Mouse (Mus musculus): Measurements from ENCODE around the gene Creb3l2. TPM values are rescaled to one million over a fixed set of nuclear protein-coding genes. Genes with fewer than 3 reads are reported as not detected.

Creb3l2 gene
- polyA plus RNA-seq, 1 experiment from 2014 or later, result 12.5 TPM

DNA sequence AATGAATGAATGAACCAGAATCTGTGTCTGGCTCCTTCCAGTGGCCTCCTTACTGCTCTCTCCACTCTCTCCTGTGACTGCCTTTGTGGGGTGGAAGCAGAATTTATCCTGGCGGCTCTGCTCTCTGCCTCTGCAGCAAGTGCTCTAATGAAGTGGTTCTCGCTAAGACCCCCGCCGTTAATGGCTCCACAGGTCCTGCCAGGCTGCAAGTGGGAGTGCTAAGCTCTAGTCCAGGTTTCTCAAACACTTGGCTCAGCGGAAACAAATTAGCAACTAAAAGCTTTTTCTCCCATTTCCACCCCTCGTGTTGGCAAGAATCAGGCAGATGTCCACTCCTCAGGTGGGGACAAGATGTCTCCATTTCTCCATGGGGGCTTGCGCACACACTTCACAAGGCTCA is 113.3 kb downstream of the Creb3l2 start:
- Histone ChIP-seq H3K4me3 (no peak overlapping the region), H3K9me3 (no peaks in the 10 kb centered on the region), H3K27ac (replicated peaks) (no peak overlapping the region), H3K36me3 (replicated peaks) (peaks cover 26% of the 10 kb centered on the region), H3K27me3 (replicated peaks; ENCODE audit: low read depth, poor library complexity, severe bottlenecking) (no peaks in the 10 kb centered on the region), H3K4me1 (peaks cover 7% of the 10 kb centered on the region; the same call in 1 of the 2 replicates)
- no peak for DNase-seq (ENCODE audit: low spot score)
- 51% methylated on average over 7 of the region's 7 CpGs for WGBS

- 59% methylated on average over 6 of the region's 6 CpGs for WGBS
- Histone ChIP-seq H3K36me3 (replicated peaks) (peaks cover 15% of the 10 kb centered on the region), H3K9me3 (no peaks in the 10 kb centered on the region), H3K27me3 (replicated peaks; ENCODE audit: low read depth, poor library complexity, severe bottlenecking) (no peaks in the 10 kb centered on the region), H3K4me3 (no peak overlapping the region), H3K27ac (replicated peaks) (peak overlapping the region; percentile 15; the same call in 1 of the 2 replicates), H3K4me1 (peaks cover 7% of the 10 kb centered on the region; the same call in 1 of the 2 replicates)
- DNase-seq (ENCODE audit: low spot score), result no peak
Observed at GRCm38 (mm10) chr6:37327519-37327918, 114.4 kb downstream of the Creb3l2 start.

DNA sequence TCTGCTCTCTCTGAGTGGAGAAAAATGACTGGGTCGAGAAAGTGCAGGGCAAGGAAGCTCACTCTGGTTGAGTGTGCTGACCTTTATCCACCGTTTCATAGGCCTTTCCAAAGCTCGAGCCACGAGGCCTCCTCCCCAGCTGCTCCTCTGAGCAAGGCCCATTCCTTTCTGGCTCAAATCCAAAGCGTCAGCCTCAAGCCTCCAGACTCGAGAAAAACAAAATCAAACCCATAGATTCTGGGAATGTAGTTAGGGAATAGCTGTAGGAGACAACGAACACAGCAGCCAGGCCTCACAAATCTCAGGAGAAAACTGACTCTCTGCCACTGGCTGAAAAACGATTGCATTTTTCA is 115.4 kb downstream of the Creb3l2 start:
- no peaks in the 10 kb centered on the region for H3K27me3 ChIP-seq (replicated peaks; ENCODE audit: low read depth, poor library complexity, severe bottlenecking)
- no peaks in the 10 kb centered on the region for H3K9me3 ChIP-seq
- peaks cover 5% of the 10 kb centered on the region for H3K36me3 ChIP-seq (replicated peaks)
- 67% methylated on average over 8 of the region's 8 CpGs for WGBS
- H3K27ac ChIP-seq (replicated peaks), result no peak overlapping the region
- H3K4me3 ChIP-seq, result no peak overlapping the region
- no peak for DNase-seq (ENCODE audit: low spot score)
- peaks cover 7% of the 10 kb centered on the region; the same call in 1 of the 2 replicates for H3K4me1 ChIP-seq

DNA sequence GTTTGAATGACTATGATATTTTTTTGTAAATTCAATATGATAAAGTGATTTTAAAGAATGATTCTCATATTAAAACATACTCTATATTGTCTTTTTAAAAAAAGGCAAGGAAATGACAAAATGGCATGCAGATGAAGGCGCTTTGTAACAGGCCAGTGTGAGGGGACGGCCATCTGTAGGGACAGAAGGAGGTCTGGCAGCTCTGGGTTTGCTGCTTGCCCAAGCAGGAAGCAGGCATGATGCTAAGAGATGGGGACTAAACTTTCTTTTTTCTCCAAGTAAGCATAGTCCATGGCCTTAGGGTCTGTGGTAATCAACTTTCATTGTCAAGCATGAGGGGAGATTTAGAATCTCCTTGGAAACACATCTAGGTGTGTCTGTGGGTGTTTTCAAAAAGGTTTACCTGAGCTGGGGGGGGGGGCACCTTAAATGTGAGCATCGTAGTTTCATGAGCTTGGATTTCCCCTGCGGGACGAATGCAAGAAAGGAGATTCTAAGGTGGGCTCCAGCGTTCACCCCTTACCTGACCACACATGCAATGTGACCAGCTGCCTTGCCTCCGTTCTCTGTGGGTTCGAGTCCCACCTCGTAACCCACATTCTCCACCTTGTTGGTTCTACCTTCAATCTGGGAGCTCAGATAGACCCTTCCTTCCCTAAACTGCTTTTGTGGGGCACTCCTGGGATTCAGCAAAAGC is 115.9 kb downstream of the Creb3l2 start:
- Histone ChIP-seq H3K4me1 (peaks cover 7% of the 10 kb centered on the region; the same call in 1 of the 2 replicates), H3K27me3 (replicated peaks; ENCODE audit: low read depth, poor library complexity, severe bottlenecking) (no peaks in the 10 kb centered on the region), H3K9me3 (no peaks in the 10 kb centered on the region), H3K4me3 (no peak overlapping the region), H3K36me3 (replicated peaks) (peaks cover under 1% of the 10 kb centered on the region; the same call in 1 of the 2 replicates), H3K27ac (replicated peaks) (no peak overlapping the region)
- DNase-seq (ENCODE audit: low spot score), result no peak
- WGBS, result 94% methylated on average over 9 of the region's 9 CpGs

DNA sequence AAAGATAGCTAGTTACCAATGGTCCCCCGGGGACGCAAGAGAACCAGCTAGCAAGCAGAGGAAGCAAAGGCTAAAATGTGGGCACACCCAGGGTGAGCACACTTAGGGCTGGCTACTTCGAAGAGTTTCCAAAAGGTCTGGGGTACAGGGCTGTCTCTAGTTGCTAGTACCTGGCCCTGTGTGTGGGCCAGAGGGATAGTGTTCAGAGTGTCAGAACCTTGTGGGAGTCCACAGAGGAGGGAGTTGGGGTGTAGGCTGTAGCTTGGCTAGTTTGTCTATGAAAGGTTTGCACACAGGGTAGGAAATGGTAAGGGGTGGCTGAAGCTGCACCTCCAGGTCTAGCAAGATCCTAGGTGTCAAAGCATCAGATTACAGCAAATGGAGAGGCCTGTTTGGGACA is 116.9 kb downstream of the Creb3l2 start:
- peaks cover 1% of the 10 kb centered on the region; the same call in 1 of the 2 replicates for H3K4me1 ChIP-seq
- H3K27me3 ChIP-seq (replicated peaks; ENCODE audit: low read depth, poor library complexity, severe bottlenecking), result no peaks in the 10 kb centered on the region
- no peaks in the 10 kb centered on the region for H3K9me3 ChIP-seq
- no peaks in the 10 kb centered on the region for H3K36me3 ChIP-seq (replicated peaks)
- no peak for DNase-seq (ENCODE audit: low spot score)
- 84% methylated on average over 3 of the region's 3 CpGs for WGBS
- H3K27ac ChIP-seq (replicated peaks), result no peak overlapping the region
- H3K4me3 ChIP-seq, result no peak overlapping the region

DNA sequence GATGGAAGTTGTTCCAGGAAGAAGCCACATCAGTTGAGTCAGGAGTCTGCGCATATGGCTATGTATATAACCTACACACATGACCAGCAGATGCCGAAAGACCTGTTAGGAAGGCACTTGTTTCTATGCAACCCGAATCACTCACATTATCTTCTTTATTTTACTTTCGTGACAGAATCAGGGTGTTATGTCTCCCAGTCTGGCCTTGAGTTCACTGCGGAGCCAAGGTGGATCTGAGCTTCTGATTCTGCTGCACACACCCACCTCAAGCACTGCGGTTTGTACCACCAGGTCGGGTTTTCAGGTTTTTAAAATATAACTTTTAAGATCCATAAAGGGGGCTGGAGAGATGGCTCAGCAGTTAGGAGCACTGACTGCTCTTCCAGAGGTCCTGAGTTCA is 119.3 kb downstream of the Creb3l2 start:
- H3K27me3 ChIP-seq (replicated peaks; ENCODE audit: low read depth, poor library complexity, severe bottlenecking), result no peaks in the 10 kb centered on the region
- no peak overlapping the region for H3K4me3 ChIP-seq
- no peak overlapping the region for H3K27ac ChIP-seq (replicated peaks)
- no peak for DNase-seq (ENCODE audit: low spot score)
- no peaks in the 10 kb centered on the region for H3K9me3 ChIP-seq
- H3K36me3 ChIP-seq (replicated peaks), result no peaks in the 10 kb centered on the region
- WGBS, result 92% methylated on average over 7 of the region's 7 CpGs
- H3K4me1 ChIP-seq, result no peaks in the 10 kb centered on the region; the same call in 1 of the 2 replicates

DNA sequence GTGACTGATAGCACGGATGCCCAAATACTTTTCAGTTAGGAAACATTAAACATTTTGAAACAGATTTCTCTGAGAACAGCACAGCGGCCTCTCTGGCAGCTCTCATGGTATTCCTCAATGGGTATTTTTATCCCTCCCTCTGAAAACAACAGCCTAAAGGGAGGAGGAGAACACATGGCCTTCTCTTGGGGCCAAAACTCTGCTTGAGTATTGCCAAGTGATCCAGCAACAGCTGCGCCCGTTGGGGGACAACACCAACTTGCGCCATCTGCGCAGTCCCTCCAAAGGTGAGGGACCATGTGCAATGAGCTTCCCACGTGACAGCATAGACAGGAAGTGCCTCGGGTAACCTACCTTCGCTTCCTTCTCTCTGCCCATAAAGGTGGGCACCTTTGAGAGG is 119.9 kb downstream of the Creb3l2 start:
- DNase-seq (ENCODE audit: low spot score), result no peak
- no peaks in the 10 kb centered on the region for H3K27me3 ChIP-seq (replicated peaks; ENCODE audit: low read depth, poor library complexity, severe bottlenecking)
- H3K4me3 ChIP-seq, result no peak overlapping the region
- no peaks in the 10 kb centered on the region for H3K36me3 ChIP-seq (replicated peaks)
- no peaks in the 10 kb centered on the region for H3K9me3 ChIP-seq
- no peaks in the 10 kb centered on the region for H3K4me1 ChIP-seq
- 93% methylated on average over 9 of the region's 9 CpGs for whole genome bisulfite sequencing
- H3K27ac ChIP-seq (replicated peaks), result no peak overlapping the region

DNA sequence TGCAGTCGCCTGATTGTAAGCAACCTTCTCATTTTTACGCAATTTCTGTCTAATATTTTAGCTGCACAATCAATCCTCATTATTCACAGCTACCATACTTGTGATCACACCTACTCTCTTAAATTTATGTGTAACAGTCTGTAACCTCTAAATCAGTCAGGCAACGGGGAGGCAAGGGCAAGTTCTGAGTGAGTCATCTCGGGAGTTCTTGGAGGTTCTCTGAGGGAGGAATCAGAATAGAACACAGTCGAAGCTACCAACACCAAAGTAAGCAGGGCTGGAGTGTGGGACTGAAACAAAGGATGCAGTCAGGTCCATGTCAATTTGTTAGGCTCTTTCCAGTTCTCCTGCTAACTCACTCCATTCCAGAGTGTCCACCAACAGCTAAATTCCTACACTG is 124.0 kb downstream of the Creb3l2 start:
- WGBS, result 89% methylated on average over 5 of the region's 5 CpGs
- no peaks in the 10 kb centered on the region for H3K27me3 ChIP-seq (replicated peaks; ENCODE audit: low read depth, poor library complexity, severe bottlenecking)

DNA sequence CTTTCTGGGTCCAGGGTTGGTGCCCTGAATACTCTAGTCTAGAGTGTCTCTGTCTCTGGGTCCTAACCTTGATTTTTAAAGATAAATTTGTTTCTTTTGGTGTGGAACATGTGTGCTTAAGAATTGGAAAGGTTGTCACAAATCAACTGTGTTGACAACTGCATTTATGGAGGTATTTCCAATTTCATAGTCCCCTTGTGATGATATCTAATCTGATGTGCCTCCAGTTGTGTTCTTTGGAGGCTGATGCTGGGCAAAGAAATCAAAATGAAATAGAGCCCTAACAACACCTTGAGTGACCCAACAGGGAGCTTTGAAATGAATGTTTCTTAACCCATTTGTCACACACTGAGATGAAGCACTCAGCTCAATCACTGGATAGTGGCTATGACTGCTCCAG is 126.5 kb downstream of the Creb3l2 start:
- H3K27me3 ChIP-seq (replicated peaks; ENCODE audit: low read depth, poor library complexity, severe bottlenecking), result no peaks in the 10 kb centered on the region
- no peaks in the 10 kb centered on the region for H3K36me3 ChIP-seq (replicated peaks)
- no peak overlapping the region for H3K4me3 ChIP-seq
- no peak overlapping the region for H3K27ac ChIP-seq (replicated peaks)
- H3K4me1 ChIP-seq, result no peaks in the 10 kb centered on the region
- no peak for DNase-seq (ENCODE audit: low spot score)
- no peaks in the 10 kb centered on the region for H3K9me3 ChIP-seq

More for the DNA sequence above, 124.0 kb downstream of the Creb3l2 start:
- Histone ChIP-seq H3K9me3 (no peaks in the 10 kb centered on the region), H3K4me1 (no peaks in the 10 kb centered on the region), H3K4me3 (no peak overlapping the region), H3K27ac (replicated peaks) (no peak overlapping the region), H3K36me3 (replicated peaks) (no peaks in the 10 kb centered on the region)
- DNase-seq (ENCODE audit: low spot score), result no peak

GRCm38 (mm10) chr6:37310601-37311000 is 131.3 kb downstream of the Creb3l2 start:
- Histone ChIP-seq H3K9me3 (no peaks in the 10 kb centered on the region), H3K4me1 (no peaks in the 10 kb centered on the region), H3K36me3 (replicated peaks) (no peaks in the 10 kb centered on the region), H3K27me3 (replicated peaks; ENCODE audit: low read depth, poor library complexity, severe bottlenecking) (no peaks in the 10 kb centered on the region), H3K4me3 (no peak overlapping the region), H3K27ac (replicated peaks) (no peak overlapping the region)
- WGBS, result 91% methylated on average over 4 of the region's 4 CpGs
- DNase-seq (ENCODE audit: low spot score), result no peak

GRCm38 (mm10) chr6:37306616-37307015 is 135.3 kb downstream of the Creb3l2 start:
- 86% methylated on average over 1 of the region's 1 CpGs for WGBS
- H3K27me3 ChIP-seq (replicated peaks; ENCODE audit: low read depth, poor library complexity, severe bottlenecking), result peaks cover 22% of the 10 kb centered on the region
- no peaks in the 10 kb centered on the region for H3K4me1 ChIP-seq
- H3K4me3 ChIP-seq, result no peak overlapping the region
- DNase-seq (ENCODE audit: low spot score), result no peak
- no peaks in the 10 kb centered on the region for H3K36me3 ChIP-seq (replicated peaks)
- H3K9me3 ChIP-seq, result no peaks in the 10 kb centered on the region
- H3K27ac ChIP-seq (replicated peaks), result no peak overlapping the region

- Histone ChIP-seq H3K4me3 (peak overlapping the region; percentile 77), H3K4me1 (peaks cover 18% of the 10 kb centered on the region), H3K9me3 (no peaks in the 10 kb centered on the region), H3K27ac (replicated peaks) (no peak overlapping the region), H3K27me3 (replicated peaks; ENCODE audit: low read depth, poor library complexity, severe bottlenecking) (peaks cover 73% of the 10 kb centered on the region), H3K36me3 (replicated peaks) (no peaks in the 10 kb centered on the region)
- WGBS, result 5% methylated on average over 13 of the region's 13 CpGs
- DNase-seq (ENCODE audit: low spot score), result peak; percentile 29
Observed at GRCm38 (mm10) chr6:37300492-37300891, 141.5 kb downstream of the Creb3l2 start.

DNA sequence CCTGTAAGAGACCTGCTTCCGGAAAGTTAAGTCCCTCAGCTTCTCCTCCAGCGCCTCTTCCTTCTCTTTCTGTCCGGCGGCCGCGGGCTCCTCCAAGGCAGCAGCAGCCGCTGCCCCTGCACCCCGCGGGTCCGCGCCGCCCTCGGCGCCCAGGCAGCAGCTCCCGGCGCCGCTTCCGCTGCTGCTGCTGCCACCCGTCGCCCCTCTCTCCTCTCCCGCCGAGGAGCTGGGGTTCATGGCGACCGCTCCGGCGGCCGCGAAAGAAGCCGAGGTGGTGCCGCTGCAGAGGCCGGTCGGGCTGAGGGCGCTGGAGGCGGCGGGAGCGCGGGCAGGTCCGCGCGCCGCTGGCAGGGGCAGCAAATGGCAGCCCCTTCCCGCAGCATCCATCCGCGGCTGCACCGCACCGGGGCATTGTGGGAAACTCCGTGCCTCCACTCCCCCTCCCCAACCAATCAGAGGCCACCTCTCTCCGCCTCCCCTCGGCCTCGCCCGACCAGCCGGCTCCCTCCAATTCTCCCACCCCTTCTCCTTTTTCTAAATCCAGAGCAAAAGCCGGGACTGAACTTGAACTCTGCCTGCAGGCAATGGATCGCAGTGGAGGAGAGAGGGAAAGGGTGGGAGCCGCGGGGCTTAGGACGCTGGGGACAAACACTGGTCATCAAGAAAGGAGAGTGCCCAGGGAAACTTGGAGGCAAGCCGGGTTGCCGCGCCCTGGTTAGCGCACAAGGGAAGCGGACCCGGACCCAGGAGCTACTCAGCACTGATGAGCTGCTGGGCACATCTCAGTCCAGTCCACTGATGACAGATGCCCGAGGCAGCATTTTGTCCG is 142.2 kb downstream of the Creb3l2 start, which contains the start of gene Dgki:
Gene Dgki (minus strand): TSS at position 623 of the 829 bp plus-strand sequence.
- H3K36me3 ChIP-seq (replicated peaks), result no peaks in the 10 kb centered on the region
- 1% methylated on average over 65 of the region's 65 CpGs for WGBS
- DNase-seq (ENCODE audit: low spot score), result peak; percentile 81
- H3K27me3 ChIP-seq (replicated peaks; ENCODE audit: low read depth, poor library complexity, severe bottlenecking), result peaks cover 73% of the 10 kb centered on the region
- peak within 1 kb of the TSS; percentile 79 for H3K27ac ChIP-seq (replicated peaks)
- peak within 1 kb of the TSS; percentile 77 for H3K4me3 ChIP-seq
- no peaks in the 10 kb centered on the region for H3K9me3 ChIP-seq
- H3K4me1 ChIP-seq, result peaks cover 18% of the 10 kb centered on the region

Data from embryonic facial prominence, embryonic 10.5 days (tissue).